Mouse (Mus musculus): ENCODE data around the gene Gm2174. TPM values are rescaled to one million over a fixed set of nuclear protein-coding genes. Genes with fewer than 3 reads are reported as not detected.

Gene Gm2174
- polyA plus RNA-seq, 1 experiment, result 0.58 TPM

GRCm38 (mm10) chrX:56454671-56455371 is 7.1 kb downstream of the Gm2174 start, which contains the start of gene Ints6l:
Gene Ints6l, plus strand, starts transcription at chrX:56454857.
- H3K4me1 ChIP-seq (ENCODE audit: control insufficient read depth, insufficient read depth, low read length), result no peaks in the 10 kb centered on the region
- peak within 1 kb of the TSS; percentile 95 for H3K27ac ChIP-seq (ENCODE audit: insufficient read depth, low read length)
- TF ChIP-seq POLR2A (IDR thresholded peaks at IDR 0.05; ENCODE audit: extremely low read depth, insufficient read depth, low read length) (peak; percentile 99), CTCF (IDR thresholded peaks at IDR 0.05; ENCODE audit: extremely low read depth, insufficient read depth, low read length) (no peak)
- H3K4me3 ChIP-seq (ENCODE audit: insufficient read depth, low read length), result peak within 1 kb of the TSS; percentile 93

GRCm38 (mm10) chrX:56455372-56456246 is 7.8 kb downstream of the Gm2174 start:
- Histone ChIP-seq H3K4me1 (ENCODE audit: control insufficient read depth, insufficient read depth, low read length) (no peaks in the 10 kb centered on the region), H3K4me3 (ENCODE audit: insufficient read depth, low read length) (peak overlapping the region; percentile 93), H3K27ac (ENCODE audit: insufficient read depth, low read length) (peak overlapping the region; percentile 95)
- peak; percentile 56; the same call in 1 of the 2 replicates for TF ChIP-seq POLR2A (IDR thresholded peaks at IDR 0.05; ENCODE audit: extremely low read depth, insufficient read depth, low read length)
- 0 out of 2 replicates have a peak, but pooled peaks have one; percentile 13 for TF ChIP-seq CTCF (IDR thresholded peaks at IDR 0.05; ENCODE audit: extremely low read depth, insufficient read depth, low read length)

DNA sequence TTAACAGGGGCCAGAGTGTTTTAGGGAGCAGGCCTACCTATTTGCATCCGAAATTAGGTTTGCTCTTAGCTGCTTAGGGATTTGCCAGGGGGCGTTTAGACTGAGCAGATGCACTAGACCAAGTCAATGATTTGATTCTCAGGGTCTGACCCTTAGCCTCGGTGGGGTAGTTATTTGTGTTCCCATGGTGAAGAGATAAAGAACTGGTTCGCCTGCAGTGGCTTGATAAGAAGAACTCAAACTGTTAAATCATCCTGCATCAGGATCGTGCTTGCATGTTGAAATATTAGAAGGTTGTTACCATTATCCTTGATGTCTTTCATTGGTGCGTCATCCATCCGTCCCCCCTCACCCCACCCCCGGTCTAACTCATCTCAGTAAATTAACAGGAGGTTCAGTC is 8.6 kb downstream of the Gm2174 start:
- no peak overlapping the region for H3K27ac ChIP-seq (ENCODE audit: insufficient read depth, low read length)
- peak overlapping the region; percentile 93 for H3K4me3 ChIP-seq (ENCODE audit: insufficient read depth, low read length)
- no peaks in the 10 kb centered on the region for H3K4me1 ChIP-seq (ENCODE audit: control insufficient read depth, insufficient read depth, low read length)
- TF ChIP-seq POLR2A (IDR thresholded peaks at IDR 0.05; ENCODE audit: extremely low read depth, insufficient read depth, low read length) (no peak), CTCF (IDR thresholded peaks at IDR 0.05; ENCODE audit: extremely low read depth, insufficient read depth, low read length) (no peak)

DNA sequence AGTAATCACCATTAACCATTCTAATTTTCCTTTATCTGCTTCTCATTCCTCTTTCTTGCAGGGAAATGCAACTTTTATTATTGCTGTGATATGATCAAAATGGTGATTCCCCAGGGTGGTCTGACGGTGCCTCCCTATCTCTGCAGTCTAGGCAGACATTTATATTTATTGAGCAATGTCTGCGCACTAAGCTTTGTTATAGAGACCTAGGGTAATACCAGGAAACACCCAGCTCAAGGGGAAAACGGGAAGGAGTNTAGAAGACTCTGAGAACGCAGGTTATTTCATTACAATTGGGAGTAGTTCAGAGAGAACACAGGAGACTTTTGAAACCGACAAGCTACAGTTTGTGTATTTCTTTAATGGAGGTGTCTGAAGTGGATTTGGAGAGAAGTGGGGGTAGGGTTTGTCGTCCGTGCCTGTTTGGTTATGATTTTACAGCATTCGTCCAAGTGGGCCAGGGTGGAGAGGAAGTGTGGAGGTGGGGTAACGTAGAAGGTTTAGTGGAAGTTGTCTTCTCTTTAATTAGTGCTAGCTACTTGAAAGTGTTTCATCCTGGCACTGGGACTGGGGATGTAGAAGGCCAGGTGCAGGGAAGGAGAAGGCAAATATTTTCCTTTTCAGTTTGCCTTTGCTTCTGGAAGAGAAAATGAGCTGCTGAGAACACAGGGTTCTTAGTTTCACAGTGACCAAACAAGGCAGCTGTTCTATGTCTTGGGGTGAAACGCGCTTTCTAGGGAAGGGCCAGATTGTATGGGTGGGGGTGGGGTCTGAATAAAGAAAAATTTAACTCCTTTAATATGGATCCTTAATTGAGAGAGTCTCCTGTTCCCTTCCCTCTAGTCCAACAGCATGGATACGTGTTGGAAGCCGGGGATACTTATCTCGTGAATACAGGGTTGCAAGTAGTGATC is 14.5 kb downstream of the Gm2174 start:
- no peak overlapping the region for H3K4me3 ChIP-seq (ENCODE audit: insufficient read depth, low read length)
- no peaks in the 10 kb centered on the region; the same call in none of the 2 replicates for H3K4me1 ChIP-seq (ENCODE audit: control insufficient read depth, insufficient read depth, low read length)
- TF ChIP-seq POLR2A (IDR thresholded peaks at IDR 0.05; ENCODE audit: extremely low read depth, insufficient read depth, low read length) (no peak), CTCF (IDR thresholded peaks at IDR 0.05; ENCODE audit: extremely low read depth, insufficient read depth, low read length) (no peak)
- H3K27ac ChIP-seq (ENCODE audit: insufficient read depth, low read length), result peak overlapping the region; percentile 37

GRCm38 (mm10) chrX:56464906-56465305 is 17.1 kb downstream of the Gm2174 start:
- H3K27ac ChIP-seq (ENCODE audit: insufficient read depth, low read length), result no peak overlapping the region
- no peak overlapping the region for H3K4me3 ChIP-seq (ENCODE audit: insufficient read depth, low read length)
- H3K4me1 ChIP-seq (ENCODE audit: control insufficient read depth, insufficient read depth, low read length), result no peaks in the 10 kb centered on the region; the same call in none of the 2 replicates
- TF ChIP-seq CTCF (IDR thresholded peaks at IDR 0.05; ENCODE audit: extremely low read depth, insufficient read depth, low read length) (no peak), POLR2A (IDR thresholded peaks at IDR 0.05; ENCODE audit: extremely low read depth, insufficient read depth, low read length) (no peak)

DNA sequence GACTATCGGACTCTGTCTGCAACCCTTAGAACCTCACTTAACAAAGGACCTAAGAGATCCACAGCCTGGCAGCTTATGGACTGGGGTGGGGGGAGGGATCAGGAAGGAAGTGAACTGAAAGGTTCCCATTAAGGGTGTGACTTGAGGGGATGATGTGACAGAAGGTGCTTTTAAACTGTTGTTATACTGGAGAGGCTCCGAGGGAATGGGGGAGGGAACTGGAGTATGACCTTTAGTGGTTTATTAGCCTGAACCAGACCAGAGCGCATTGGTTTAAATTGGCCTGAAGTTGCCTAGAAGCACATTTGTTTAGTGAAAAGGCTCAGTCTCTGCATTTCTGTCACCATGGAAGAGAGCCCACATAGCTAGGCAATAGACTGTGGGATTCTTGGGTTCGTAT is 19.9 kb downstream of the Gm2174 start:
- Histone ChIP-seq H3K27ac (ENCODE audit: insufficient read depth, low read length) (no peak overlapping the region), H3K4me3 (ENCODE audit: insufficient read depth, low read length) (no peak overlapping the region), H3K4me1 (ENCODE audit: control insufficient read depth, insufficient read depth, low read length) (no peaks in the 10 kb centered on the region)
- TF ChIP-seq CTCF (IDR thresholded peaks at IDR 0.05; ENCODE audit: extremely low read depth, insufficient read depth, low read length) (no peak), POLR2A (IDR thresholded peaks at IDR 0.05; ENCODE audit: extremely low read depth, insufficient read depth, low read length) (no peak)

DNA sequence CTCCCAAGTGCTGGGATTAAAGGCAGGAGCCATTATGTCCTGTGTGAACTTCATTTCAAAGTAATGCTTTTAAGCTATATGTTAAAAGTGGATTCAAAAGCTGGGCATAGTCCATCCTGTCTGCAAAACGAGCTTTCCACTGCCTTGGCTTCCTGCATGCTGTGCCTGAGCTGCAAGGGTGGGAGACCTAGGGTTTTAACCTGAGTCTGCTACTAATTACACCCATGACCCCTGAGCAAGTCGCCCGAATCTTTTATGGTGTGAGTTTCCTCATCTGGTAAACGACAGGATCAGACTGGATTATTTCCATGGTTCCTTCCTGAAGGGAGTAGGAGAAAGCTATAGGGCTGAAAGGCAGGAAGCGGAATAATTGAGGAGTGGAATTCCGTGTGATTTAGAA is 20.7 kb downstream of the Gm2174 start:
- no peak overlapping the region for H3K4me3 ChIP-seq (ENCODE audit: insufficient read depth, low read length)
- no peaks in the 10 kb centered on the region for H3K4me1 ChIP-seq (ENCODE audit: control insufficient read depth, insufficient read depth, low read length)
- TF ChIP-seq CTCF (IDR thresholded peaks at IDR 0.05; ENCODE audit: extremely low read depth, insufficient read depth, low read length) (no peak), POLR2A (IDR thresholded peaks at IDR 0.05; ENCODE audit: extremely low read depth, insufficient read depth, low read length) (no peak)
- no peak overlapping the region for H3K27ac ChIP-seq (ENCODE audit: insufficient read depth, low read length)

DNA sequence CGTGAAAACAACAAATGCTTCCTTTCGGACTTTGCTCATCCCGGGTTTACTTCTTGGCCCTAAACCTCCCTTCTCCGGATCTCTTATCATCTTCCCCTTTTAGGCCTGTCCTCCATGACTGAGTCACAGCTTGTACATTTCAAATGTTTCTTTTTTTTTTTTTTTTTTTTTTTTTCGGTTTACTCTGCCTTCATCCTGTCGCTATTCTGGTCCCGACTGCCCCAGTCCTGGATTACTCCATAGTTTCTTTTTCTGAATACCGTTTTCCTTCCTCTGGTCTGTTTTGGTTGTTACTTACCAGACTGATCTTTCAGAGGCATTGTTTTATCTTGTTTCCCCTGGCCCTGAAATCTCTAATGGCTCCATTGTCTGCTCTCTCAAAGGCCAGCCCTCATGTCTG is 26.3 kb downstream of the Gm2174 start:
- Histone ChIP-seq H3K27ac (ENCODE audit: insufficient read depth, low read length) (no peak overlapping the region), H3K4me3 (ENCODE audit: insufficient read depth, low read length) (no peak overlapping the region), H3K4me1 (ENCODE audit: control insufficient read depth, insufficient read depth, low read length) (no peaks in the 10 kb centered on the region)
- TF ChIP-seq POLR2A (IDR thresholded peaks at IDR 0.05; ENCODE audit: extremely low read depth, insufficient read depth, low read length) (no peak), CTCF (IDR thresholded peaks at IDR 0.05; ENCODE audit: extremely low read depth, insufficient read depth, low read length) (no peak)

GRCm38 (mm10) chrX:56477553-56477952 is 29.8 kb downstream of the Gm2174 start:
- Histone ChIP-seq H3K4me1 (ENCODE audit: control insufficient read depth, insufficient read depth, low read length) (peaks cover 2% of the 10 kb centered on the region; the same call in 1 of the 2 replicates), H3K27ac (ENCODE audit: insufficient read depth, low read length) (no peak overlapping the region), H3K4me3 (ENCODE audit: insufficient read depth, low read length) (no peak overlapping the region)
- TF ChIP-seq POLR2A (IDR thresholded peaks at IDR 0.05; ENCODE audit: extremely low read depth, insufficient read depth, low read length) (no peak), CTCF (IDR thresholded peaks at IDR 0.05; ENCODE audit: extremely low read depth, insufficient read depth, low read length) (no peak)
